Mouse (Mus musculus): ENCODE results near the gene Gm26741. TPM values are rescaled to one million over a fixed set of nuclear protein-coding genes. Genes with fewer than 3 reads are reported as not detected.

The Gm26741 gene
- polyA plus RNA-seq, 1 experiment = not detected

DNA sequence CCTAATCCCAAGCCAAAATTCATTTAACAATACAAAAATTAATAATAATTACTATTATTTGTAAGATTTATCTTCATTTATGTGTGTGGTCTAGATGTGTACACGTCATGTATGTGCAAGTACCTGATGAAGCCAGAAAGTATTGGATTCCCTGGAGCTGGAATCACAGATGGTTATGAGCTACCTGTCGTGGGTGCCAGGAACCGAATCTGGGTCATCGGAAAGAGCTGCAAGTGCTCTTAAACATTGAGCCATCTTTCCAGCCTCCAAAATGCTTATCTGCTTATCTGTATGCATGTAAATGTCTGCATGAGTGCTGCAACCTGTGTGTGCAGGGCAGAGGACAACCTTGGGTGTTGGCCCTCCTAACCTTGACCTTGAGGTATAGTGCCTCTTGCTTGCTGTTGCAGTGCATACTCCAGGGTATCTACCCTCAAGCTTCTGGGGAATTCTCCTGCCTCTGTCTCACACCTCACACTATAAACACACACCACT is 1.7 kb downstream of the Gm26741 start:
- Histone ChIP-seq H3K4me3 (ENCODE audit: low read depth, low read length) (no peak overlapping the region), H3K27ac (ENCODE audit: insufficient read depth, low read depth, low read length) (no peak overlapping the region), H3K4me1 (ENCODE audit: control insufficient read depth, insufficient read depth, insufficient read length, low read length) (no peaks in the 10 kb centered on the region), H3K36me3 (ENCODE audit: control insufficient read depth, insufficient read depth, low read length) (peaks cover 7% of the 10 kb centered on the region; the same call in 1 of the 2 replicates), H3K27me3 (ENCODE audit: control insufficient read depth, insufficient read depth, low read length) (no peaks in the 10 kb centered on the region)
- WGBS = 96% methylated on average over 4 of the region's 4 CpGs
- TF ChIP-seq POLR2A (IDR thresholded peaks at IDR 0.05; ENCODE audit: low read depth, low read length) (no peak), CTCF (IDR thresholded peaks at IDR 0.05; ENCODE audit: extremely low read depth, insufficient read length, insufficient replicate concordance, low read depth, low read length) (no peak)

DNA sequence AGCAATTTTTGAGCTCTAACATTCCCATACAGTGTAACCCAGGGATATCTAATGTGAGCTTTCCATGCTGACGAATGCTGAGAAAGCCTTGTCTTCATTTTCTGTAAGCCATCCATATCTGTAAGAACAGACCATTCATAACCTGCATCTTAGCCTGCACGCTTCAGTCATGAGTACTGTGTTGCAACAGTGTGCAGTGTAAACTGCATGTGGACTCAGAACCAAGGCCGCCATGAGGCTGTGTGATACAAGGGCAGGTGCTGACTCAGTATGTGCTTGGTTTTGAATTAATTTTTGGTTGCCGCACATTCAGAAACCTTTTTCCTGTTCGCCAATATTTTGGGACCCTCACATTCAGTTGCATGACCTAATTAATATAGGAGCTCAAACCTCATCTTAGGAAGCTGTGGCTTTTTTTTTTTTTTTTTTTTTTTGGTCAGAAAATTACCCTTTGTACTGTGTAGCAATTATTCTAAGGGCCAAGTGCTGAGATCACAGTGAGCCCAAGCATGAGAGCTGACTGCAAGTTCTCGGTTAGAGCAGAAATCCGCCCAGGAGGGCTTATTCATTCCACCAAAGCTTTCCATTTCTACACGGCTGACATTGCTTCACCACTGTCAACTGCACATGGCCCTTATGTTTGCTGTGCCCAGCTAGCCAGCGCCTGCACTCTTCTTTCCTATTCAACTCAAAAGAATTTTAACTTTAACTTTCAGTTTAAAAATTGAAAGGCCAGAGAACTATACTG is 2.5 kb downstream of the Gm26741 start:
- Histone ChIP-seq H3K36me3 (ENCODE audit: control insufficient read depth, insufficient read depth, low read length) (peaks cover 5% of the 10 kb centered on the region; the same call in 1 of the 2 replicates), H3K27me3 (ENCODE audit: control insufficient read depth, insufficient read depth, low read length) (no peaks in the 10 kb centered on the region), H3K4me3 (ENCODE audit: low read depth, low read length) (no peak overlapping the region), H3K27ac (ENCODE audit: insufficient read depth, low read depth, low read length) (no peak overlapping the region), H3K4me1 (ENCODE audit: control insufficient read depth, insufficient read depth, insufficient read length, low read length) (no peaks in the 10 kb centered on the region)
- no peak for TF ChIP-seq CTCF (IDR thresholded peaks at IDR 0.05; ENCODE audit: extremely low read depth, insufficient read length, insufficient replicate concordance, low read depth, low read length)
- TF ChIP-seq POLR2A (IDR thresholded peaks at IDR 0.05; ENCODE audit: low read depth, low read length) = no peak
- 90% methylated on average over 9 of the region's 9 CpGs for WGBS

DNA sequence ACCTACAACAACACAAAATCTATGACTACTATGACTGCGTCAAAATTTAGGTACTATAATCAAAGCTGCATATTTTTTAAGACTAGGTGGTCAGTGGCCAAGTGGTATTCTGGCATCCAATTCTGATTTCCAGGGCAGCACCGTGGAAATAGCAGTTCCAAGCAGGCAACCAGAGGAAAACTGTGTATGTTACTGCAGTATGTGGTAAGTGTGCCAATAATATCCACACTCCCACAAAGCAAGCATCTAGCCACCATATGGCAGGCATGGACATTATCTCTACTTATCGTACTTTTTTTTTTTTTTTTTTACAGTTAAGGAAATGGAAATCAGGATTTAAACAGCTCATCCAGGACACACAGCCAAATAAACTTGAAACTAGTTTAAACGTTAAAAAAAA is 9.8 kb downstream of the Gm26741 start:
- Histone ChIP-seq H3K4me1 (ENCODE audit: control insufficient read depth, insufficient read depth, insufficient read length, low read length) (no peaks in the 10 kb centered on the region), H3K4me3 (ENCODE audit: low read depth, low read length) (no peak overlapping the region), H3K36me3 (ENCODE audit: control insufficient read depth, insufficient read depth, low read length) (0 out of 2 replicates have a peak, but pooled peaks cover 2% of the 10 kb centered on the region), H3K27ac (ENCODE audit: insufficient read depth, low read depth, low read length) (no peak overlapping the region), H3K27me3 (ENCODE audit: control insufficient read depth, insufficient read depth, low read length) (no peaks in the 10 kb centered on the region)
- TF ChIP-seq CTCF (IDR thresholded peaks at IDR 0.05; ENCODE audit: extremely low read depth, insufficient read length, insufficient replicate concordance, low read depth, low read length) (no peak), POLR2A (IDR thresholded peaks at IDR 0.05; ENCODE audit: low read depth, low read length) (no peak)
- WGBS = 61% methylated on average over 4 of the region's 4 CpGs

DNA sequence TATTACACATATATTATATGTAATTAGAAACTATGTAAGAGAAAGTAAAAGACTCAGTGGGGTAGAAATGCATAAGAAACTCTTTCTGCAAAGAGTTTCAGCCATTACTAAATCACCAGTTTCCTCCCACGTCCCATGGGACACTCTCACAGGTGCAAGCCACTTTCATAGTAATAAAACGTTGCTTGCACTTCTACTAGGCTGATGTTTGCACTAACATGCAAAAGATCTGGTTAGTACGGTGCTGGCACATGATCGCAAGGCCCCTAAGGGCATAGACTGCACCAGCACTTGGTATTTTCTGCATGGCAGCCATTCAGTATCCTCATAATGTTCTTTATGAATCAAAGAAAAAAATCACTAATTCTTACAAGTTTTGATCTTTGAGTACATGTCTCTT is 15.3 kb downstream of the Gm26741 start:
- Histone ChIP-seq H3K4me3 (ENCODE audit: low read depth, low read length) (no peak overlapping the region), H3K36me3 (ENCODE audit: control insufficient read depth, insufficient read depth, low read length) (no peaks in the 10 kb centered on the region), H3K4me1 (ENCODE audit: control insufficient read depth, insufficient read depth, insufficient read length, low read length) (no peaks in the 10 kb centered on the region), H3K27ac (ENCODE audit: insufficient read depth, low read depth, low read length) (no peak overlapping the region), H3K27me3 (ENCODE audit: control insufficient read depth, insufficient read depth, low read length) (no peaks in the 10 kb centered on the region)
- WGBS = 46% methylated on average over 4 of the region's 4 CpGs
- no peak for TF ChIP-seq POLR2A (IDR thresholded peaks at IDR 0.05; ENCODE audit: low read depth, low read length)
- TF ChIP-seq CTCF (IDR thresholded peaks at IDR 0.05; ENCODE audit: extremely low read depth, insufficient read length, insufficient replicate concordance, low read depth, low read length) = no peak

DNA sequence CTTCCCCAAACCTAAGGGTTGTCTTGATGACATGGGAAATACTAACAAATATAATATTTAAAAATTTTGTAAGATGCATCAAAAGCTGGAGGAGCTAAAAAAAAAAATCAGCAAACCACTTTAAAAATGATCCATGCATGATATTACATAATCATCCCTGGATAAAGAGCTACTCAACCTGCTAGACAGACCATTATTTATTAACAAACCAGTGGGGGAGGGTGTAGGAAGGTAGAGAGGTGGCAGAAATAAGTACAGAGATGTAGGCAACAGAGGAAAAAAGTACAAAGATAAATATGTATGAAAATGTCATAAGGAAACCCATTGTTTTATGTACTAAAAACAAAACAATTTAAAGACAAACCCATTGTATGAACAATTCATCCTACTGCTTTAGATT is 16.1 kb downstream of the Gm26741 start:
- TF ChIP-seq CTCF (IDR thresholded peaks at IDR 0.05; ENCODE audit: extremely low read depth, insufficient read length, insufficient replicate concordance, low read depth, low read length) = no peak
- no peak for TF ChIP-seq POLR2A (IDR thresholded peaks at IDR 0.05; ENCODE audit: low read depth, low read length)
- Histone ChIP-seq H3K27ac (ENCODE audit: insufficient read depth, low read depth, low read length) (no peak overlapping the region), H3K4me1 (ENCODE audit: control insufficient read depth, insufficient read depth, insufficient read length, low read length) (no peaks in the 10 kb centered on the region), H3K27me3 (ENCODE audit: control insufficient read depth, insufficient read depth, low read length) (no peaks in the 10 kb centered on the region), H3K36me3 (ENCODE audit: control insufficient read depth, insufficient read depth, low read length) (no peaks in the 10 kb centered on the region), H3K4me3 (ENCODE audit: low read depth, low read length) (no peak overlapping the region)

DNA sequence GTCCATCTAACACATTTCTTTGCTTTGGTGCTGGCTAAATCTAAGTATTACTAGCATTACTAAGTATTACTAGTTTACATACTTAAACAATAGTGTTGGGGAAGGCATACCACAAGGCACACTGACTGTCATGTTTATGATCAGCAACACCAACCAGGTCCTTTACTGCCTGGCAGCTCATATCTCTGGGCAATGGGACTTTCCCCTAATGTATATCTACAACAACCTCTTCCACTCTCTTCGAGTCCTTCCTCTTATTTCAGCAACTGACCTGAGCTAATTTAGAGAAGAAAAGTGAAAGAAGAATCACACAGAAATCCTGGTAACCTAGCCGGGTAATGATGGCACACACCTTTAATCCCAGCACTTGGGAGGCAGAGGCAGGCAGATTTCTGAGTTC is 17.9 kb downstream of the Gm26741 start:
- WGBS = 28% methylated on average over 2 of the region's 2 CpGs
- no peak overlapping the region for H3K27ac ChIP-seq (ENCODE audit: insufficient read depth, low read depth, low read length)

DNA sequence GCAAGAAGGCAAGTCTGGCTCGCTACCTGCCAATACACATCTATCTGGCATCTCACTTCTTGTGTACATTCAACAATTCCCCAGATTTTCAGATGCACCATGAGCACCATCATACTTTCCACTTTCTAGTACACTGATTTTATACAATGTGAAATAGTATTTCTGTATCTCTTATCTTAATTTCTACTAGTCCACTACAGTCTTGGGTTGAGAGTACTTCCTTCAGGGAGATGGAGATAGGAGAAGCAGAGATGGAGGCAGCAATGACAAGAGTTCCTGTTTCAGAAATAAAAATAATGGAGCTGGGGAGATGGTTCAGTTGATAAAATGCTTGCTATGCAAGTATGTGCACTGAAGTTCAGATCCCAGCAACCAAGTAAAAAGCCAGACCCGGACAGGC is 19.2 kb downstream of the Gm26741 start:
- H3K27me3 ChIP-seq (ENCODE audit: control insufficient read depth, insufficient read depth, low read length) = no peaks in the 10 kb centered on the region
- no peak overlapping the region for H3K4me3 ChIP-seq (ENCODE audit: low read depth, low read length)
- WGBS = 92% methylated on average over 2 of the region's 2 CpGs
- no peaks in the 10 kb centered on the region for H3K36me3 ChIP-seq (ENCODE audit: control insufficient read depth, insufficient read depth, low read length)
- TF ChIP-seq CTCF (IDR thresholded peaks at IDR 0.05; ENCODE audit: extremely low read depth, insufficient read length, insufficient replicate concordance, low read depth, low read length) = no peak
- no peak for TF ChIP-seq POLR2A (IDR thresholded peaks at IDR 0.05; ENCODE audit: low read depth, low read length)
- no peak overlapping the region for H3K27ac ChIP-seq (ENCODE audit: insufficient read depth, low read depth, low read length)
- no peaks in the 10 kb centered on the region for H3K4me1 ChIP-seq (ENCODE audit: control insufficient read depth, insufficient read depth, insufficient read length, low read length)

More for the DNA sequence above, 17.9 kb downstream of the Gm26741 start:
- Histone ChIP-seq H3K4me3 (ENCODE audit: low read depth, low read length) (no peak overlapping the region), H3K4me1 (ENCODE audit: control insufficient read depth, insufficient read depth, insufficient read length, low read length) (no peaks in the 10 kb centered on the region), H3K36me3 (ENCODE audit: control insufficient read depth, insufficient read depth, low read length) (no peaks in the 10 kb centered on the region), H3K27me3 (ENCODE audit: control insufficient read depth, insufficient read depth, low read length) (no peaks in the 10 kb centered on the region)
- TF ChIP-seq CTCF (IDR thresholded peaks at IDR 0.05; ENCODE audit: extremely low read depth, insufficient read length, insufficient replicate concordance, low read depth, low read length) = no peak

Measured in small intestine, adult 2 months (tissue).